Mouse (Mus musculus): ENCODE measurements around the gene Pank1. TPM values are rescaled to one million over a fixed set of nuclear protein-coding genes. Genes with fewer than 3 reads are reported as not detected.

Gene Pank1
- polyA plus RNA-seq, 1 experiment from 2014 or later: 7.3 TPM

MicroRNA genes within 50 kb of the gene (microRNA counts, 519-probe panel; counts per million panel counts)
- microRNA mmu-miR-107: 5,045 counts per million, percentile 84 among the panel's probes with 10 or more counts

Small RNA genes within 50 kb of the gene (microRNA-seq; reads per million reads assigned to microRNA genes)
- gene Mir107: 1,397 reads per million, percentile 77 among the genes with 10 or more reads in this experiment

Other genes with a start within 250 kb of the Pank1 start
- not detected in 2 replicates for gene Ifit1bl2, start 238.7 kb downstream of the Pank1 start, polyA plus RNA-seq (2016; fragmentation: Nextera tagmentation; extraction: Ambion mirVana)
- gene Ifit1, start 238.6 kb downstream of the Pank1 start, polyA plus RNA-seq (2016; fragmentation: Nextera tagmentation; extraction: Ambion mirVana): 0.11 TPM in 1 of 2 replicates, not detected in the other
- 0.21 and 0.40 TPM in 2 replicates for gene Slc16a12, start 132.2 kb downstream of the Pank1 start, polyA plus RNA-seq (2016; fragmentation: Nextera tagmentation; extraction: Ambion mirVana)
- 92.3 and 92.7 TPM in 2 replicates for gene Kif20b, start 42.9 kb upstream of the Pank1 start, polyA plus RNA-seq (2016; fragmentation: Nextera tagmentation; extraction: Ambion mirVana)

Measured in forebrain, embryonic 10.5 days (tissue).